Comparison of ENCODE assay signal across 9 mouse cellular contexts in the genomic region with DNA sequence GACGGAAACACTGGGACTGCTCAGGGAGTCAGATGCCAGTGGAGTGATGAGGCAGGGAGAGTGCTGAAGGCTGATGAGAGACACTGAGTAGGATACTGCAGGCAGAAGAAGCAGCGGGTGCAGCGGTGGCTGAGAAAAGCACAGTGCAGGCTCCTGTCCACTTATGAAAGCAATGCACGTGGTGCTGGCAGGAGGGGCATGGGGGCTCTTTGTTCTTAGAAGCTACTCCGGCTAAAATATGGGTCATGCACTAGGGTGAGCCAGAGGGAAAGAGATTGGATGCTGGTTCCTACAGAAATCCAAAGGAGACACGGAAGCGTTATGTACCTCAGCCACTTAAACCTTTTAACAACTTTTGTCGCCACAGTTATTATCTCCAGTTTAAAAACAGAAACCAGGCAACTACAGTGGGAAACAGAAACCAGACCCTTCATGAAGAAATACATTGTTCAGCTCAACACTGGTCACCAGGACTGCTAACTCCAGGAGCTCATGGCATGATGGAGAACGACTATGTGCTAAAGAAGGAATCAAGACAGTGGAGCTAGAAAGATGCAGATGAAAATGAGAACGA.
DNase-seq lines count a peak whose midpoint lies in the region; ATAC-seq and TF ChIP-seq lines count a peak whose summit lies in the region.
"Had no signal": no experiment of that assay in that cellular context is flagged by ENCODE, and none has a peak within 500 bp of the region (broad histone marks: within the 10 kb centered on the region; RNA-seq: fewer than 3 reads in every experiment).

No protein-coding gene starts in this region.

- no peak for ATAC-seq in cerebellum, adult (ENCODE audit: insufficient number of reproducible peaks, low FRiP score, low TSS enrichment)
- peak; percentile 73; the same call in 1 of the 2 replicates for ATAC-seq in heart, embryonic 13.5 days (ENCODE audit: extremely low read depth, insufficient number of reproducible peaks, low FRiP score, low TSS enrichment)
- peak; percentile 37 for ATAC-seq in neural tube, embryonic 12.5 days (ENCODE audit: low FRiP score, low read depth)

- 14% methylated on average over 10 of the region's 10 CpGs for WGBS in heart, embryonic 13.5 days
- WGBS in neural tube, embryonic 12.5 days = 67% methylated on average over 10 of the region's 10 CpGs
- 91% methylated on average over 10 of the region's 10 CpGs for WGBS in thymus, adult 2 months

- peaks cover 4% of the 10 kb centered on the region; the same call in 1 of the 2 replicates for H3K27me3 ChIP-seq in heart, embryonic 13.5 days (replicated peaks)
- no peaks in the 10 kb centered on the region for H3K27me3 ChIP-seq in neural tube, embryonic 12.5 days (replicated peaks)
- H3K27me3 ChIP-seq in thymus, adult 2 months (ENCODE audit: control insufficient read depth, insufficient read depth, low read length) = no peaks in the 10 kb centered on the region
- H3K27me3 ChIP-seq: liver, embryonic 13.5 days had no signal

- 0 out of 2 replicates have a peak overlapping the region, but pooled peaks have one; percentile 33 for H3K9ac ChIP-seq in heart, embryonic 13.5 days
- no peak overlapping the region for H3K9ac ChIP-seq in neural tube, embryonic 12.5 days
- H3K9ac ChIP-seq: liver, embryonic 13.5 days had no signal

- peaks cover 49% of the 10 kb centered on the region for H3K4me1 ChIP-seq in heart, embryonic 13.5 days
- H3K4me1 ChIP-seq in neural tube, embryonic 12.5 days = peaks cover 11% of the 10 kb centered on the region
- H3K4me1 ChIP-seq in thymus, adult 2 months (replicated peaks; ENCODE audit: control insufficient read depth, insufficient read depth, low read length) = peaks cover 5% of the 10 kb centered on the region; the same call in 1 of the 2 replicates

- H3K9me3 ChIP-seq in heart, embryonic 13.5 days = no peaks in the 10 kb centered on the region
- no peaks in the 10 kb centered on the region for H3K9me3 ChIP-seq in neural tube, embryonic 12.5 days
- H3K9me3 ChIP-seq: liver, embryonic 13.5 days had no signal

- DNase-seq in cerebellum, adult 9-10 months = peak; percentile 21
- DNase-seq in layer of hippocampus, postnatal 10 days (ENCODE audit: low spot score in 2 of 2) = peak; percentile 28 to 43
- no peak for DNase-seq in layer of hippocampus, adult 9-10 months (ENCODE audit: low spot score)
- DNase-seq in urinary bladder, postnatal 10 days (ENCODE audit: low spot score) = no peak
- no peak for DNase-seq in thymus, adult 2 months
- DNase-seq: liver, embryonic 13.5 days had no signal

- no peak for TF ChIP-seq CTCF in thymus, adult 2 months (IDR thresholded peaks at IDR 0.05; ENCODE audit: borderline replicate concordance, control insufficient read depth, extremely low read depth, insufficient read depth, low read length, poor library complexity)

- TF ChIP-seq POLR2A in thymus, adult 2 months (IDR thresholded peaks at IDR 0.05; ENCODE audit: control insufficient read depth, extremely low read depth, insufficient read depth, low read length, poor library complexity) = no peak

- peak overlapping the region; percentile 37 for H3K4me2 ChIP-seq in heart, embryonic 13.5 days
- no peak overlapping the region for H3K4me2 ChIP-seq in neural tube, embryonic 12.5 days (replicated peaks)
- H3K4me2 ChIP-seq: liver, embryonic 13.5 days had no signal

- H3K36me3 ChIP-seq in heart, embryonic 13.5 days = no peaks in the 10 kb centered on the region
- H3K36me3 ChIP-seq in neural tube, embryonic 12.5 days = no peaks in the 10 kb centered on the region
- H3K36me3 ChIP-seq in thymus, adult 2 months (ENCODE audit: control insufficient read depth, insufficient read depth, low read length) = no peaks in the 10 kb centered on the region
- H3K36me3 ChIP-seq: liver, embryonic 13.5 days had no signal

- no peak overlapping the region for H3K4me3 ChIP-seq in heart, embryonic 13.5 days
- no peak overlapping the region for H3K4me3 ChIP-seq in neural tube, embryonic 12.5 days
- H3K4me3 ChIP-seq in thymus, adult 2 months (ENCODE audit: control insufficient read depth, insufficient read depth, low read length) = no peak overlapping the region
- H3K4me3 ChIP-seq: liver, embryonic 13.5 days had no signal

- H3K27ac ChIP-seq in heart, embryonic 13.5 days (replicated peaks) = peak overlapping the region; percentile 78
- no peak overlapping the region for H3K27ac ChIP-seq in neural tube, embryonic 12.5 days
- H3K27ac ChIP-seq in thymus, adult 2 months (ENCODE audit: control insufficient read depth, insufficient read depth, low read length) = no peak overlapping the region
- H3K27ac ChIP-seq: liver, embryonic 13.5 days had no signal

Comparison
In these comparisons a context has a peak if more than half of its experiments do, and no peak if none do; other contexts are left out.
1. DNase-seq: peak in cerebellum, adult 9-10 months (single experiment) and layer of hippocampus, postnatal 10 days (2 of 2); none in layer of hippocampus, adult 9-10 months (single experiment), urinary bladder, postnatal 10 days (single experiment) and thymus, adult 2 months (single experiment).